Mouse (Mus musculus) retina, embryonic 14.5 days (tissue): ENCODE results near the gene Mtg1.

ENCODE experiments used
- DNase-seq: peaks from one replicate; pipeline ENCODE4 v3.0.0-alpha.2; 2015; ENCODE audit warnings: low spot score

Mtg1 gene

GRCm38 (mm10) chr7:140188391-140189328 lies 51.3 kb downstream of the Mtg1 start:
- peak; percentile 70 for DNase-seq

GRCm38 (mm10) chr7:140190435-140190834 lies 53.1 kb downstream of the Mtg1 start:
- DNase-seq = no peak

- no peak for DNase-seq
Observed at GRCm38 (mm10) chr7:140192445-140192844, 55.1 kb downstream of the Mtg1 start.

GRCm38 (mm10) chr7:140192851-140193250 lies 55.5 kb downstream of the Mtg1 start:
- no peak for DNase-seq

GRCm38 (mm10) chr7:140194031-140194430 lies 56.7 kb downstream of the Mtg1 start:
- DNase-seq = no peak

- DNase-seq = no peak
Observed at GRCm38 (mm10) chr7:140196002-140196401, 58.6 kb downstream of the Mtg1 start.
